Mouse (Mus musculus) liver, embryonic 14.5 days (tissue): ENCODE results near the gene Atp2b4. TPM values are rescaled to one million over a fixed set of nuclear protein-coding genes. Genes with fewer than 3 reads are reported as not detected.
"Not testable (repeated sequence)": the region's sequence is repeated elsewhere in the genome, so short reads cannot be mapped to it uniquely, and the experiment has no call there.

Experiments used
- ATAC-seq: fragments of 200-750 bp; cut with Nextera tagmentation; 2 replicates; pipeline ENCODE4 v1.8.0; 2017; ENCODE audit warnings: moderate number of reproducible peaks, mild to moderate bottlenecking, moderate library complexity; ENCODE audit not compliant: insufficient read depth
- DNase-seq, 3 experiments: peaks; one replicate each; pipeline ENCODE4 v3.0.0-alpha.2; 2012 to 2013; ENCODE audit warnings: low read depth in 3 of 3, low spot score in 3 of 3
- H3K27ac ChIP-seq: fragments of 300-500 bp; sonication (generic); 2 replicates; pipeline ENCODE4 v1.5.1; 2014; ENCODE audit warnings: moderate library complexity, mild to moderate bottlenecking, control low read depth, inconsistent platforms
- H3K27me3 ChIP-seq: fragments of 300-500 bp; sonication (generic); 2 replicates; pipeline ENCODE4 v1.6.1; 2014; ENCODE audit warnings: mild to moderate bottlenecking, low read length, moderate library complexity; ENCODE audit not compliant: control insufficient read depth, insufficient read depth
- H3K36me3 ChIP-seq: fragments of 300-500 bp; sonication (generic); replicated peaks from 2 replicates; pipeline ENCODE4 v1.6.1; 2014; ENCODE audit warnings: low read depth; ENCODE audit not compliant: control insufficient read depth, insufficient read depth
- H3K4me1 ChIP-seq, 2 experiments: fragments of 200-500 bp in 1 of 2; fragments of 300-500 bp in 1 of 2; sonication (generic) in 1 of 2; replicated peaks; 2 replicates each; pipeline ENCODE4 v1.6.1; 2012 to 2014; ENCODE audit warnings: antibody characterized with exemption in 1 of 2, inconsistent platforms in 1 of 2, low read length in 1 of 2; ENCODE audit not compliant: control insufficient read depth in 2 of 2, insufficient read depth in 2 of 2
- H3K4me2 ChIP-seq: fragments of 300-500 bp; sonication (generic); 2 replicates; pipeline ENCODE4 v1.6.1; 2014; ENCODE audit warnings: low read depth, mild to moderate bottlenecking, control low read depth, moderate library complexity
- H3K4me3 ChIP-seq, 2 experiments: fragments of 200-500 bp in 1 of 2; fragments of 300-500 bp in 1 of 2; sonication (generic) in 1 of 2; 2 replicates each; pipeline ENCODE4 v1.5.1; 2012 to 2014; ENCODE audit warnings: low read depth in 2 of 2, low read length in 2 of 2, mild to moderate bottlenecking in 2 of 2, control low read depth in 1 of 2, inconsistent platforms in 1 of 2, moderate library complexity in 1 of 2; ENCODE audit not compliant: insufficient read depth in 1 of 2
- H3K9ac ChIP-seq: fragments of 300-500 bp; sonication (generic); replicated peaks from 2 replicates; pipeline ENCODE4 v1.6.1; 2014; ENCODE audit warnings: mild to moderate bottlenecking, control low read depth, moderate library complexity
- H3K9me3 ChIP-seq: fragments of 300-500 bp; sonication (generic); 2 replicates; pipeline ENCODE4 v1.6.1; 2016; ENCODE audit warnings: low read length, mixed read lengths; ENCODE audit not compliant: control insufficient read depth
- CTCF ChIP-seq: IDR thresholded peaks from 2 replicates; pipeline ENCODE4 v1.5.1; 2016; ENCODE audit warnings: antibody characterized with exemption, low read depth, control low read depth
- EP300 ChIP-seq: IDR thresholded peaks from 2 replicates; pipeline ENCODE4 v1.6.1; 2016; ENCODE audit warnings: antibody characterized with exemption, low read depth
- WGBS: fragments of 180-500 bp; shearing (Covaris S2); extraction: QIAGEN DNeasy Blood & Tissue Kit; methylation state at CpG from one replicate; pipeline ENCODE4 v1.1.7; 2014; ENCODE audit not compliant: insufficient replicate concordance; 5-methylcytosine and 5-hydroxymethylcytosine counted together
- polyA plus RNA-seq, 2 experiments: library from polyadenylated mRNA; depleted of rRNA in 1 of 2; stranded (reverse) in 1 of 2; unstranded in 1 of 2; fragments of >200 nt; fragmentation: Nextera tagmentation in 1 of 2; extraction: Ambion mirVana in 1 of 2; gene quantifications; 2 replicates each; pipeline versions ENCODE4 v1.2.1 to v1.2.3; 2012 to 2014

The Atp2b4 gene
- polyA plus RNA-seq, 2 experiments = 16.5 to 33.1 TPM

DNA sequence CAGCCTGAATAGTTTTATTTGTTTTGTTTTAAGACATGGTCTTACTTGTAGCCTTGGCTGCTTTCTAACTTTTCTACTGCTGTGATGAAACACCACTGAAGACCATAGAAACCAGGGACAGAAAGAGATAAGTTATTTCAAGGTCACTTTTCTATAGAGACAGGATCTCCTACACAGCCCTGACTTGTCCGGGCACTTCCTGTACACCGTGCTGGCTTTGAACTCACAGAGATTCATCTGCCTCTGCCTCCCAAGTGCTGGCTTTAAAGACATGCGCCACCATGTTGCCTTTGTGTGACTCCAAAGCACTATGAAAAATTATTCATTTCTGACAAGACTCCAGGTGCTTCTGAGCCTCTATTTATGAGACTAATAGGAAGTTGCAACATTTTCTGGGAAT, 129.6 kb downstream of the Atp2b4 start:
- no peak for ATAC-seq
- Histone ChIP-seq H3K9me3 (no peaks in the 10 kb centered on the region), H3K4me2 (no peak overlapping the region), H3K27ac (no peak overlapping the region), H3K36me3 (no peaks in the 10 kb centered on the region), H3K4me3 (no peak overlapping the region), H3K27me3 (no peaks in the 10 kb centered on the region), H3K9ac (no peak overlapping the region), H3K4me1 (no peaks in the 10 kb centered on the region; a peak in 1 of 4 replicates)
- WGBS = 40% methylated on average over 3 of the region's 3 CpGs
- no peak for DNase-seq
- no peak for TF ChIP-seq CTCF
- no peak for TF ChIP-seq EP300

DNA sequence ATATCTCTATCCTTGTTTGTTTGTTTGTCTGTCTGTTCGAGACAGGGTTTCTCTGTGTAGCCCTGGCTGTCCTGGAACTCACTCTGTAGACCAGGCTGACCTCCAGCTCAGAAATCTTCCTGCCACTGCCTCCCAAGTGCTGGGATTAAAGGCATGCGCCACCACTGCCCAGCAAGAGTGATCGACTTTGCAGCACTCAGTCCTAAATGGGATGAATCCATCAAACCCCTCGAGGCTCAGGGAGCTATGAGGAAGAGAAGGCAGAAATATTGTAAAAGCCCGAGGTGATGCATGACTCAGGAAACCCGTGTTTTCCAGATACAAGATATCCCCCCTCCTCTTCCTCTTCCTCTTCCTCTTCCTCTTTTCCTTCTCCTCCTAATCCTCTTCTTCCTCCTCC, 130.1 kb downstream of the Atp2b4 start:
- 36% methylated on average over 6 of the region's 6 CpGs for WGBS
- Histone ChIP-seq H3K4me2 (no peak overlapping the region), H3K9ac (no peak overlapping the region), H3K27me3 (no peaks in the 10 kb centered on the region), H3K4me3 (no peak overlapping the region), H3K36me3 (no peaks in the 10 kb centered on the region), H3K4me1 (no peaks in the 10 kb centered on the region; a peak in 1 of 4 replicates), H3K9me3 (no peaks in the 10 kb centered on the region), H3K27ac (no peak overlapping the region)
- ATAC-seq (no peak), DNase-seq (no peak)
- no peak for TF ChIP-seq CTCF
- no peak for TF ChIP-seq EP300

DNA sequence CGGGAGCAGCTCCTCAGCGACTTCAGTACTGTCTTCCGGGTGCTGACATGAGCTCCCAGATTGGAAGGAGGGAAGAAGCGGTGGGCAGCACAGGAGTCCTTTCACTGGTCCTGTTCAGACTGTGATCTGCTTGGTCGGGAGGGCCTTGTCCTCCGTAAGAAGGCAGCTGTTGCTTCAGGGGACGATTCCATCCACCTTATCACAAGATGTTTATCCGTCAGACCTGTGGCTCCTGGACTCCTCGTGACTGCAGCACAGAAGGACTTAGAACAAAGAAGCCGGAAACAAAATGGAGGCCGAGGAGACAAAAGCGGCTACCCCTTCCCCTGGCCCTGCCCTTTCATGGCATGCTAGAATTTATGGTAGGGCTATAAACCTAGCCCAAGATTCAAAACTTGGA, 130.7 kb downstream of the Atp2b4 start:
- Histone ChIP-seq H3K9ac (no peak overlapping the region), H3K4me2 (no peak overlapping the region), H3K9me3 (no peaks in the 10 kb centered on the region), H3K36me3 (no peaks in the 10 kb centered on the region), H3K4me1 (no peaks in the 10 kb centered on the region; a peak in 1 of 4 replicates), H3K27me3 (no peaks in the 10 kb centered on the region), H3K27ac (no peak overlapping the region), H3K4me3 (no peak overlapping the region)
- ATAC-seq (no peak), DNase-seq (no peak)
- 69% methylated on average over 12 of the region's 12 CpGs for WGBS
- no peak for TF ChIP-seq CTCF
- TF ChIP-seq EP300 = no peak

DNA sequence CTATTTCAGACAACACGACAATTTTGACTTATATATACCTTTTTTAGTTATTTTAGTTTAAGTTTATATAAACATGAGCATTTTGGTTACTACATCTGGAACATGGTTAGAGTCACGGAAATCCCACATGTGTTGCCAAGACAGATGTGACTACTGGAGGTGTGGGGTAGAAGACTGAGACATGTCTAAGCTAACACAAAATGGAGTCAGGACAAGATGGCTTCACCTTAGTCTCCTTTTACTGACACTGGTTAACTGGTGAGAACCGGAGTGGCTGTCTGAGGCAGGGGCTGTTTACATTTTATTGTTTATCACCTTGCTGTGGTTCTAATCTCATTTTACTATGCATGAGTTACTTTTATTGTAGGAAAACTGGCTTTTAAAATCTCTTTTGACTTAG, 132.2 kb downstream of the Atp2b4 start:
- Histone ChIP-seq H3K27me3 (no peaks in the 10 kb centered on the region), H3K36me3 (no peaks in the 10 kb centered on the region), H3K4me3 (no peak overlapping the region), H3K4me2 (no peak overlapping the region), H3K9me3 (no peaks in the 10 kb centered on the region), H3K27ac (no peak overlapping the region), H3K4me1 (peaks cover 0 to 6% of the 10 kb centered on the region in 2 experiments; a peak in 2 of 4 replicates), H3K9ac (no peak overlapping the region)
- TF ChIP-seq EP300 (no peak), CTCF (no peak)
- DNase-seq = no peak
- 80% methylated on average over 3 of the region's 3 CpGs for WGBS
- ATAC-seq = no peak

DNA sequence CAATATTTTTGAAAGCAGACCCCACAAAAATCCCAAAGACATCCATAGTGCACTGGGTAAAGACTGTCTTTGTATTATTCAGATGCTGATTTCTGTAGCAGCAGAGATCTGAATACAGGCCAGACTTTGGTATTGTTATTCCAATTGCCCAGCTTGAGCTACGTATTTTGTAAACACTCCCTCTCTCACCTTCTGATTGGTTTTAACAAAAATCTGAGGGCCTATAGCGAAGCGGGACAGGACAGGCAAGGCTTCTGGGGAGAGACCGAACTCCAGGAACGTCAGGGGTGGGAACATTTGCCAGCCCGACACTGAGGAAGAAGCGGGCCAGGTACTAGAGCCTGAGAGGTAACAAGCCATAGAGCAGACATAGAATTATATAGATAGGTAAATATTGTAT, 133.1 kb downstream of the Atp2b4 start:
- no peak for TF ChIP-seq CTCF
- no peak for TF ChIP-seq EP300
- no peak for ATAC-seq
- H3K27me3 ChIP-seq = no peaks in the 10 kb centered on the region
- H3K4me3 ChIP-seq = no peak overlapping the region
- H3K27ac ChIP-seq = no peak overlapping the region
- H3K9me3 ChIP-seq = no peaks in the 10 kb centered on the region
- no peak for DNase-seq
- WGBS = 76% methylated on average over 7 of the region's 7 CpGs
- no peak overlapping the region for H3K4me2 ChIP-seq
- no peak overlapping the region for H3K9ac ChIP-seq
- no peaks in the 10 kb centered on the region for H3K36me3 ChIP-seq
- peaks cover 0 to 6% of the 10 kb centered on the region in 2 experiments; a peak in 2 of 4 replicates for H3K4me1 ChIP-seq

DNA sequence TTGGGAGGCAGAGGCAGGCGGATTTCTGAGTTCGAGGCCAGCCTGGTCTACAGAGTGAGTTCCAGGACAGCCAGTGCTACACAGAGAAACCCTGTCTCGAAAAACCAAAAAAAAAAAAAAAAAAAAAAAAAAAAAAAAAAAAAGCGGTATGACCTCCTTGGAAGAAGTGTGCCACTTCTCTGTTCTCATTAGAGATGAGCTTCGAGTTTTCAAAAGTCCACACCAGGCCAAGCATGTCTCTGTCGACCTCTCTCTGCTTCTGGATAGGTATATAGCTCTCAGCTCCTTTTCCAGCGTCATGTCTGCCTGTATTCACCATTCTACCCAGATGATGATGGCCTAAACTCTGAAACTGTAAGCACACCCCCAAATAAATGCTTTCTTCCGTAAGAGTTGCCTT, 135.1 kb downstream of the Atp2b4 start:
- 62% methylated on average over 5 of the region's 8 CpGs for WGBS
- not testable (repeated sequence) for H3K9ac ChIP-seq, DNase-seq, ATAC-seq, H3K4me2 ChIP-seq, H3K27ac ChIP-seq, H3K27me3 ChIP-seq, H3K4me1 ChIP-seq, H3K36me3 ChIP-seq, H3K4me3 ChIP-seq, H3K9me3 ChIP-seq
